Mouse (Mus musculus) lung, adult 2 months (tissue): ENCODE measurements around the gene Kifc5b.

Experiments used
- CTCF ChIP-seq: fragments of 200-500 bp; IDR thresholded peaks from 2 replicates; pipeline ENCODE4 v1.5.1; 2011; ENCODE audit warnings: mild to moderate bottlenecking, low read length, control low read depth; ENCODE audit not compliant: insufficient read depth
- POLR2A ChIP-seq: fragments of 200-500 bp; IDR thresholded peaks from 2 replicates; pipeline ENCODE4 v1.6.1; 2011; ENCODE audit warnings: low read depth, mild to moderate bottlenecking, control low read depth, low read length, borderline replicate concordance; ENCODE audit errors: extremely low read depth

- TF ChIP-seq CTCF (no peak), POLR2A (no peak)
Observed at GRCm38 (mm10) chr17:26970221-26970620, 53.3 kb downstream of the Kifc5b start.
